Mouse (Mus musculus): Measurements from ENCODE around the gene Odaph.

Odaph gene

DNA sequence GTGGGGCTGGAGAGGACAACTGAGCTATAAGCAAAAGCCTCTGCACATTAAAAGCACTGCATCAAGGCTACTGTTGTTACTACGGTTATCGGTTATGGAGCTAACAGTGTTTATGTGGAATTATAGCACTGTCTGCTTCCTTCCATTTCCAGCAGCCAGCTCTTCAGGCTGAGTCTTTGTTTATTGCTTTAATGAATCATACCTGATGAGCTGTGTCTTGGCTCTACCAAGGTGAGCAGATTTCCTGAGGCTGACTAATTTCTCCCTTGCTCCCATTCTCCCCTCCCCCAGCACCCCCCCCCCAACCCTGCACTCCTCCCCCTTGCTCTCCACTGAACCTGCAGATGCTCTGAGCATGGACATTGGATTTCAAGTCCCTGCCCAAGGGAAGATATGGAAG lies 524 bp downstream of the Odaph start:
- intact Hi-C loops (cut with DNase I), result no loop called here

DNA sequence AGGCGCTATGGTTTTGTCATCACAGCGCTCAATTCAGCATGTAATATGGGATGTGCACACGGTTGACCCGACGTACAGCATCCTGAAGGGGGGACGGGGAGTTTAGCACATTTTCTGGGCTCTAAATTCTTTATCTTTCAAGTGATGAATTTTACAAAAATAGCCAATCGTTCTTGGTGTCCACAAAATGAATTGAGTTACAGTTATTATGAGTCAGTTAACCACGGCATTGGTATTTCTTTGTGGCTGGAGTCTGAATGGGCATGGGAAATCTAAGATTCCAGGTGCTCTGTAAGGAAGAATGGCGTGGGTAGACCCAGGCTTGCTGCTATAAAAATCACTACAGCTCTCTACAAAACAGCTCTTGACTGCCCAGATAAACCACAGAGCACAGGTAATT lies 2.0 kb downstream of the Odaph start:
- intact Hi-C loops (cut with DNase I), result no loop called here

DNA sequence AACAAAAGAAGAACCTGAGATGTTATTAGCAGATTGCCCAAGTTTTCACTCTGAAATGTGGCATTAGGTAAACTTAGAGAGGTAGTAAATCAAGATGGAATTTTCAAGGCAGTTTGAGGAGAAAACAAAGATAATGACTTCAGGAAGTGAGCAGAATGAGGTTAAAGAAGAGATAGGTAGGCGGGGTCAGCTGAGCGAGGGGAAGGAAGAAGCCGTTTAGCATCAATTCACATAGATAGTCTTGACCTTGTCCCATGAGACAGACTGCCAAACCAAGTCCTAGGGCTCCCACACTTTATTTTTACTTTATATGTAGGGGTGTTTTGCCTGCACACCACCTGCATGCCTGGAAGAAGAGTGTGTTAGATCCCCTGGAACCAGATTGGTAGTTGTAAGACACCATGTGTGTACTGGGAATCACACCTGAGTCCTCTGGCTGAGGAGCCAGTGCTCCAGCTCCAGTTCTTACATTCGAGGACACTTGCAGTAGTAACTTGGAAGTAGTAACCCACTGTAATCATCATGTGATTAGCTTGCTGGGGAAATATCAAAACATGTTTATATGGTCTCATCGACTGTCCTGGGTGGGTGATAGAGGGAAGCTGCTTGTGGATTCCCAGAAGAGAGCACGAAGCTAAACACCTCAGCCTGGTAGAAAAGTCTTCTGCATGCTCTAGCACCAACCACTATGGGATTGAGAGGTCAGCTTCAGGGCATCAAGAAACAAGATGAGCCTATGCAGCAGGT lies 4.1 kb downstream of the Odaph start:
- intact Hi-C loops (cut with DNase I), result no loop called here

DNA sequence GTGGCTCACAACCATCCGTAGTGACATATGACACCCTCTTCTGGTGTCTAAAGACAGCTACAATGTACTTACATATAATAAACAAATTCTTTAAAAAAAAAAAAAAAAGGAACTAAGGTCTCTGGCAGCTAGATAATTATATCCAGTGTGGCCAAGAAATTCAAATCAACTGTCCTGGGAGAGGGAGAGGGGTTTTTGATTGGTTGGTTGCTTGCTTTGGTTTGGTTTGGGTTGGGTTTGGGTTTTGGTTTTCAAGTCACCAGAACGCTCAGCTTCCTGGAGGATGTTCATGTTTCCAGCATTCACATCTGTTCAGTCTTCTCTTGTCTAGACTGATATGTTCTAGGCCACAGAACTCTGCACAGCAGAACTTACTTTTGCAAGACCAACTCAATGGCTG lies 5.8 kb downstream of the Odaph start:
- intact Hi-C loops (cut with DNase I), result no loop called here

DNA sequence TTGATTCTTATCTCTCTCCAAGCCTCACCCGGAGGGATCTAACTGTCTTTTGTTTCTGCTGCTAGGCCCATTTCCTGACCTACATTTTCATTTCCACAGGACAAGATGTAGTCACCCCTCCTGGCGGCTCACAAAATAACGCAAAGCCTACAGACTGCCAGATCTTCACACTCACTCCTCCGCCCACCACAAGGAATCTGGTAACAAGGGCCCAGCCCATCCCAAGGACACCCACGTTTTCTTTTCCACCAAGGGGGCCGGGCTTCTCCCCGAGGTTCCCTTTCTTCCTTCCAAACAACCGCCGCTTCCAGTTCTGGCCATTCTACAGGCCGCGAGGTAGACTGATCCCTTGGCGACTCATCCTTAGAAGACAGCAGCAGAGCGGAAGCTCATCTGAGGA lies 7.3 kb downstream of the Odaph start:
- intact Hi-C loops (cut with DNase I), result no loop called here

DNA sequence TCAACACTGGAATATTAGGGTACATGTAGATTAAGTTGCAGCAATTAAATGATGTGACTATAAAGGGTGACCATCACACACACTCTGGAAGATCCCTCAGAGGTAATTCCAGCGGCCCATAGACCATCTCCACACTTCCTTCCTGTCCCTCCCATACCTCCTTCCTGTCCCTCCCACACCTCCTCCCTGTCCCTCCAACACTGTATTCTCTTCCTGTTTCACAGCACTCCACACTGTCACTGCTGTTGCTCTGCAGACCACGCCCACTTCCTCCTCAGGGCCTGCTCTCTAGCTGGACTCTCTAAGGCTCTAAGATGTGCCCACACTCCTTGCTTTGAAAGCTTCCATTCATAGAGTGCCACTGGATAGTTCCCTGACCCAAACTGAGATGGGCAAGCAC lies 13.5 kb downstream of the Odaph start:
- intact Hi-C loops (cut with DNase I), result no loop called here

DNA sequence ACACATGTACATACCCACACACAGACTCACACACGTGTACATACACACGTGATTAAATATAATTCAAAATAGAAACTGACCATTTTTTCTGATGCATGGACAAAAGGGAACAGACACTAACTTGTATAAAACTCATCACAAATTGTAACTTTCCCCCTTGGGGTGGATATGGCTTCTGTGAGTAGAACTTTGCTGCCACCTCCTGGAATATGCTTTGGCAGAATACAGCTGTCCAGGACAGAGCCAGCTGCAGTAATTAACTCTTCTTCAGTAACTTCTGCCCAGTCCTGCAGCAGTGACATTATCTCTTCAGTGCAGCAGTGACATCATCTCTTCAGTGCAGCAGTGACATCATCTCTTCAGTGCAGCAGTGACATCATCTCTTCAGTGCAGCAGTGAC lies 15.7 kb downstream of the Odaph start:
- intact Hi-C loops (cut with DNase I), result no loop called here

DNA sequence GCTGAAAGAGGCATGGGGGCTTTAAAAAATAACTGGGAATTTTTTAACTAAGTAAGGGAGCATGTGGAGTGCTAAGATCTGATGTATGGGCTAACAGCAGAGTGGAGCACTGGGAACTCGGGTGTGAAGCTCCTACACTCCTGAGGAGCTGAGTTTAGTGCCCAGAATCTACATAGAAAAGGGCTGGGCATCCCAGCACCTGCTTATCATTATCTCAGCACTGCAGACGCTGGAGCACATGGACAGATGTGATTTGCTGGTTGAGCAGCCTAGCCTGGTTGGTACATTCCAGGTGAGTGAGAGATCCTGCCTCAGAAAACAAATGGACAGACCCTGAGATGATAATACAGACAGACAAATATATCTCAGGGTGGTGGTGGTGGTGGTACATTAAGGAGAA lies 22.6 kb downstream of the Odaph start:
- intact Hi-C loops (cut with DNase I), result no loop called here

DNA sequence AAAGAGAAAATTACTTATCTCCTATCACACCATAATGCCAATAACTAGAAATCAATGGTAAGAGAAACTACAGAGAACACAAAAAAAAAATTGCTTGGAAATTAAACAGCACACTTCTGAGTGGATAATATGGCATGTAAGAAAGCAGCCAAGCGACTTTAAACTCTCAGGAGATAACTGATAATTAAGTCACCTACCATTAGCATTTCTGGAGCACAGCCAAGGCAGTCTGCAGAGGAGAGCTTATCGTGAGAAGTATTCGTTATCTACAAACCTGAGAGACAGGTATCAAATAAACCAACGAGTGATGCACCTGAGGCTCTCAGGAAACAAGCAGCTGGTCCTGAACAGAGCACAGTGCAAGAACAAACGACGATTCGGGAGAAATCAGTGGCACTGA lies 24.5 kb downstream of the Odaph start:
- intact Hi-C loops (cut with DNase I), result no loop called here

DNA sequence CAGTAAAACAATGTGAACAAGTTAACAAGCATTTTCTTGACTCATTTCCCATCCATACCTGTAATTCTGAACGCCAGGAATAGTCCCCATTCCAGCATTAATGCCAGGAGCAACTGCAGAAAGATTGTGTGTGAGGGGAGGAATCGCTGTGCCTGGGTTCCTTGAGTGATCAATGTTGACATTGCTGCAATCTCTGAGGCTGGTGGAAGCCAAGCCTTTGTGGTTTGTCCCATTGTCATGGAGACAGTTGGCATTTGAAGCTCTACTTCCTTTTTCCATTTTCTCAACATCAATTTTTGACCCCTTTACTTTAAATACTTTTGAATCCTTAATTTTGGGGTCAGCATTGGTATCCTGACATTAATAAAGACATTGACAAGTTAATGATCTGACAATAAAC lies 32.7 kb downstream of the Odaph start:
- intact Hi-C loops (cut with DNase I), result no loop called here

DNA sequence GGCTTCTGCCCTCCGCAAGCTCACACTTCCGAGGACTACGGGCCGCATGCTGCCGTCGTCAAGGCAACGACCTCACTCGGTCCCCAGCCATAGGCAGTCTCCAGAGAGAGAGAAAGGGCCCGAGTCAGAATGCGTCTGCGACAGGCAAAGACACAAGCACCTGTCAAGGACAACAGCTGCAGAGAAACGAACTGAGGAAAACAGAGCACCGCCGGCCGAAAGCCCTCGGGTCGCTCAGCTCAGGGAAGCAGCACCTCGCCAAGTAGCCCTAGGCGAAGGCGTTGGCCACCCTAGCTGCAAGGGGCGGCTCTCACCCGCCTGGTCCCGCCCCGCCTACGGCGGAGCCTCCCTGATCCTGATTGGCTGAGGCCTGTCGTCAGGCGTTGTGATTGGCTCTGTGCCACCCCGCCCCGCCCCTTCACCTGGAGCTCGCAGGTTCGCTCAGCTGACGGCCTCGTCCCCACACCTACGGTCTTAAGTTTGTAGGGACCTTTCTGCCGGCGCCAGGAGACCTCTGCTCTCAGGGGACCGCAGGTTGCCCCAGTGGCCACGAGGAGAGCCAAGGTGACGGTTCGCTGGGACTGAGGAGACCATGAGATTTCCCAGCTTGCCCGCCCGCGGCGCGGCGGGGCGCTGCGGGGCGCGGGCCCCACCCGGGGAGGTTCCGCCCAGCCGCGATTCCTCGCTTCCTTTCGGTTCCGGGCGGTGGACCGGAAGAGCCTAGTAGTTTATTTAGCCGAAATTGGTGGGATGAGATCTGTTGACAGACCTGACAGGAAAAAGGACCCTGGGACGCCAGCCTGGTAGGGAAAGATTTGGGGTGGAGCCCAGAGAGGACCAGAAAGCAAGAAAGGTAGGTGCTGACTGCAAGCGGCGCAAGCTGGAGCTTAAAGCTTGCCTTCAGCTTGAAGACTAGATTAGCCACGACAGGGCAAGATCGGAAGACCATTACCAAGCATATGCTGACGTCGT lies 55.4 kb downstream of the Odaph start:
- intact Hi-C loops (cut with DNase I), result loop anchor here (5.0 kb wide), 1 partner anchor 80 kb away; the partner anchor contains the start of gene Rchy1

DNA sequence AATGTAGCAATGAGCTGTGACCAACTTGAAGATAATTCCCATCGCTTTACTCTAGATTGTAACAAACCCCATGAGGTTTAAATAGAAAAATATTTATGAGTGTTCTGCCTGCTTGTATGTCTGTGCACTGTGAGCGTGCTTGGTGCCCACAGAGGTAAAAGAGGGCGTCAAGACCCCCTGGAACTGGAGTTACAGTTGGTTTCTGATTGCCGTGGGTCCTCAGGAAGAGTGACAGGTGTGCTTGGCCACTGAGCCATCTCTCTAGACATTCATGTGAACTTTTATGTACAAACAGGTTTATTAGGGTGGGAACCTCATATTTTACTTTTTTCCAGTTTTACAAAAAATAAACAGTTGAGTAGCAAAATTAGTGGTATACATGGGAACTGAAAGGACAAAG lies 56.5 kb downstream of the Odaph start, which contains the start of gene Cdkl2:
TSS of gene Cdkl2 (minus strand) at position 101 of the 400 bp plus-strand sequence.
- intact Hi-C loops (cut with DNase I), result loop anchor here (5.0 kb wide), 1 partner anchor 81 kb away; the partner anchor contains the start of gene Rchy1

Data from adrenal gland (tissue).